Mouse (Mus musculus) E14TG2a.4 (cell line): ENCODE results near the gene Eva1a.
A peak's percentile ranks its signal among the peaks of the same experiment; 100 is the strongest.

Experiments
- H3K27me3 ChIP-seq: 2 replicates; pipeline ENCODE4 v1.6.1; 2014; ENCODE audit warnings: low read length, control low read depth; ENCODE audit not compliant: insufficient read depth
- H3K36me3 ChIP-seq: 2 replicates; pipeline ENCODE4 v1.6.1; 2014; ENCODE audit warnings: low read length, control low read depth; ENCODE audit not compliant: insufficient read depth
- H3K4me1 ChIP-seq: replicated peaks from 2 replicates; pipeline ENCODE4 v1.6.1; 2014; ENCODE audit warnings: low read depth, low read length, control low read depth
- H3K4me3 ChIP-seq: replicated peaks from 2 replicates; pipeline ENCODE4 v1.5.1; 2014; ENCODE audit warnings: mild to moderate bottlenecking, low read length
- H3K9me3 ChIP-seq: 2 replicates; pipeline ENCODE4 v1.6.1; 2014; ENCODE audit warnings: low read length, control low read depth
- CTCF ChIP-seq: conservative IDR thresholded peaks from 2 replicates; pipeline ENCODE4 v1.5.1; 2014; ENCODE audit warnings: low read length
- NANOG ChIP-seq: IDR thresholded peaks from 2 replicates; pipeline ENCODE4 v1.6.1; 2014; ENCODE audit warnings: borderline replicate concordance, low read length, mixed read lengths
- POU5F1 ChIP-seq: IDR thresholded peaks from 2 replicates; pipeline ENCODE4 v1.6.1; 2014; ENCODE audit warnings: low read length, borderline replicate concordance

The Eva1a gene

DNA sequence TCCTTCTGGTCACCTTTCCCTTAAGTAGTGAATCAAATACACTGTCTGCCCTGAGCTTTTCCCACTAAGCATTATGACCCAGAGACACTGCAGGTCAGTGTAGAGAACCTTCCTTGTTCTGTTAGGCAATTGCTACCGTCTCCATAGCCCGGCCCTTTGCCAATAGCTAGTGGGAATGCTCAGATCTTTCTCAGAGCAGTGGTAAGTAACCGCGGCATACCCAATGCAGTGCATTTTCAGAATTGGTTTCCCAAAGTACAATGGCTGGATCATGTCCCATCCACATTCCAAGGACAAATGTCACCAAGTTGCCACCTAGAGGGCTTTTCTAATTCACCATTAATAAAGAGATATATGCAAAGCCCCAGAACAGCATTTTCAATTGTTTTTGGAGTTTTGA, 38.0 kb downstream of the Eva1a start:
- no peaks in the 10 kb centered on the region for H3K36me3 ChIP-seq
- no peak overlapping the region for H3K4me3 ChIP-seq
- no peak for TF ChIP-seq CTCF
- TF ChIP-seq POU5F1: no peak
- H3K9me3 ChIP-seq: no peaks in the 10 kb centered on the region
- no peaks in the 10 kb centered on the region for H3K27me3 ChIP-seq
- no peaks in the 10 kb centered on the region for H3K4me1 ChIP-seq

DNA sequence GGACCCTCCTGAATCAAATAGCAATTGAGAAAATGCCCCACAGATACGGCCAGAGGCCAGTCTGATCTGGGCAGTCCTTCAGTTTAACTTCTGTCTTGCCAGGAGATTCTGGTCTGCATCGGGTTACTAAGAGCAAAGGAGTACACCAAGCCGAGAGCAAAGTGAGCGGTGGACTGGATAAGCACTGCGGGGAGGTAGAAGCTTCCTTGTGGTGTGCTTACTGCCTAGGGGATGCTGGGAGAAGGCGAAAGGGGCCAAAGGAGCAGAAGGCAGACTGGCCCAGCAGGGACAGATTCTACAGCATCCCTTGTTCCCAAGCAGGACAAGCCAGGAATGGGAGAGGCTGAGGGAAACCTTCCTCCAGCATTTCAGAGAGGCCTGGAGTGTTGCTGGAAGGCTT, 42.8 kb downstream of the Eva1a start:
- H3K27me3 ChIP-seq: no peaks in the 10 kb centered on the region
- H3K4me3 ChIP-seq: no peak overlapping the region
- TF ChIP-seq NANOG (no peak), POU5F1 (no peak), CTCF (no peak)
- no peaks in the 10 kb centered on the region for H3K36me3 ChIP-seq
- H3K9me3 ChIP-seq: peaks cover 7% of the 10 kb centered on the region; the same call in 1 of the 2 replicates
- no peaks in the 10 kb centered on the region for H3K4me1 ChIP-seq

DNA sequence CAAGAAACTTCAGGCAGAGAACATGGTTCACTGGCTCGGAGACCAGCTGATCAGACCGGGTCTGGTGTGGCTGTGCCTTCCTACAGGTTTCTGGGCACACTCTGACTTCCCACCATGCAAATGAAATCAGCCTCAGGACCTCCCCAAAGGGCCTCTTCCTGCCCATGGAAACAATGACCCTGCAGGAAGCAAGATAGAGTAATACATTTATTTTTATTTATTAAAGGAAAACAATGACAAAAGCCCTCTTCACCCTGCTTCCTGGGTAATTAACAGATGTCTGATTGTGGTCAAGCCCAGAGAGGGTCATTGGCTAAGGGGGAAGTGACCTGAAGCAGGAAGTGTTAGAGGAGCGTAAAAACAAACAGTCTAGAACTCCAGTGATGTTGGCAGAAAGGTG, 43.4 kb downstream of the Eva1a start:
- Histone ChIP-seq H3K4me3 (no peak overlapping the region), H3K4me1 (no peaks in the 10 kb centered on the region), H3K9me3 (peaks cover 7% of the 10 kb centered on the region; the same call in 1 of the 2 replicates), H3K36me3 (no peaks in the 10 kb centered on the region), H3K27me3 (no peaks in the 10 kb centered on the region)
- TF ChIP-seq NANOG: no peak
- no peak for TF ChIP-seq POU5F1
- no peak for TF ChIP-seq CTCF

DNA sequence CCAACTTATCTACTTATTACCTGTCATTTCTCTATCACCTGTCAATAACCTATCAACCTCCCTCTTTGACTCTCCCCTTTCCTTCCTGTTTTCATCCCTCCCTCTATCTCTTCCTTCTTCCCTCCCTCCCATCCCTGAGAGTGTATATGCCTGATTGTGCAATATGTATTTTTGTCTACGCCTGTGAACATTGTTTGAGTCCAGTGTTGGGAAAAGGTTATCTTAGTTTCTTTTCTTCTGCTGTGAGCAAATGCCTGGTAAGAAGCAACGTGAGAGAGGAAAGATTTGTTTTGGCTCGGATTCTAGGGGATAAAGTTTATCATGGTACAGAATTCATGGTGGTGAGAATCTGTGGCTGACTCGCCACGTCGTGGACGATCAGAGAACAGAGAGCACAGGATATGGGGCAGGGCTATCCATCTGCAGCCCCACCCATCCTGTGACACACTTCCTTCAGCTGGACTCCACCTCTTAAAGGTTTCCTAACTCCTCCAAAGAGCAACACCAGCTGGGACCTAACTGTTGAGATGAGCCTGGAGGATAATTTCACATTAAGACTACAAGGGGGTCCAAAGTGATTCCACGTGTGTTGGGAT, 44.6 kb downstream of the Eva1a start:
- TF ChIP-seq NANOG (no peak), POU5F1 (no peak), CTCF (no peak)

DNA sequence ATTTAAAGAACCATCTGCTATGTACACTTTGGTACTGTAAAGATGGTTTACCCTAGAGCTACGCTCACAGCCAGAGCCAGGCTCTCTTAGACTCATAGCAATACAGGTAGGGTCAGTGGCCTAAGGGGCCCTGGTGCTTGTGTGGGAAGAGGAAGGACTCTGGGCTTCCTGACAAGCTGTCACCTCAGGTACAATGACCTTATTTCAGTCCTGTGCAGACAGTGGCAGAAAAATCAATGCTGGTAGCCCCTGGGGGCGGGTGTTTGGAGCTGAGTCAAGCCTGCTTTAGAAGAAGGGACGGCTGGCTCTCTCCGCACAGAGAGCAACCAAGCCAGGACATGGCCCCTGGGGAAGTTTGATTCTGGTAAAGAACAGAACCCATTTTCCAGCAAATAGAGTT, 47.3 kb downstream of the Eva1a start:
- Histone ChIP-seq H3K4me3 (no peak overlapping the region), H3K36me3 (no peaks in the 10 kb centered on the region), H3K4me1 (peaks cover 16% of the 10 kb centered on the region), H3K9me3 (peaks cover 7% of the 10 kb centered on the region; the same call in 1 of the 2 replicates), H3K27me3 (peaks cover 16% of the 10 kb centered on the region; the same call in 1 of the 2 replicates)
- TF ChIP-seq POU5F1 (no peak), NANOG (no peak), CTCF (no peak)

More for the DNA sequence above, 44.6 kb downstream of the Eva1a start:
- H3K4me3 ChIP-seq: no peak overlapping the region
- peaks cover 2% of the 10 kb centered on the region; the same call in 1 of the 2 replicates for H3K27me3 ChIP-seq
- H3K36me3 ChIP-seq: no peaks in the 10 kb centered on the region
- H3K4me1 ChIP-seq: no peaks in the 10 kb centered on the region
- H3K9me3 ChIP-seq: peaks cover 7% of the 10 kb centered on the region; the same call in 1 of the 2 replicates

DNA sequence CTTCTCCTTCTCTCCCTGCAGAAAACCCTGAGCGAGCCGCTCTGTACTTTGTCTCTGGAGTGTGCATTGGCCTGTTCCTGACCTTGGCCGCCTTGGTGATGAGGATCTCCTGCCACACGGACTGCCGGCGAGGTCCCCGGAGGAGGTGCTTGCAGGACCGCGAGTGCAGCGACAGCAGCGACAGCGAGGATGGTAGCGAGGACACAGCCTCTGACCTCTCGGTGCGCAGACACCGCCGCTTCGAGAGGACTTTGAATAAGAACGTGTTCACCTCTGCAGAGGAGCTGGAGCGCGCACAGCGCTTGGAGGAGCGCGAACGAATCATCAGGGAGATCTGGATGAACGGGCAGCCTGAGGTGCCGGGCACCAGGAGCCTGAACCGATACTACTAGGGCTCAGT, 50.9 kb downstream of the Eva1a start:
- Histone ChIP-seq H3K9me3 (no peaks in the 10 kb centered on the region), H3K36me3 (no peaks in the 10 kb centered on the region), H3K4me1 (peaks cover 22% of the 10 kb centered on the region), H3K4me3 (peak overlapping the region; percentile 67), H3K27me3 (peaks cover 23% of the 10 kb centered on the region; the same call in 1 of the 2 replicates)
- no peak for TF ChIP-seq POU5F1
- TF ChIP-seq CTCF: no peak
- no peak for TF ChIP-seq NANOG

DNA sequence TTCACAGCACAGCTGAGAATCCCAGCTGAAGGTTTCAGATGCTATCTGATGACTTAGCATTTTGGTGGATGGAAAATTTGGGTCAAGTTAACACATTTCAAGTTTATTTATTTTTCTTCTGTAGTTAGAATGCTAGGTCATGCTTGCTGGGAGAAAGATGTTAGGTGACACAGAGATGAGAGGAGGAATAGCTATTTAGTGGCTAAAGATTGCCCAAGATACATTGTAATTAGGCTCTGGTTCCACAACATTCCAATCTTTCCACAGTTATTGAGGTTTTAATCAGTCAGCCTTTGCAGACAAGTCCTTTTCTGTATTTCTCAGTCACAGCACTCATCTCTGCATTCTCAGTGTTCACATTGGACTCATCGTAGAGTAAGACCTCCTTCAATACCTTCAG, 56.9 kb downstream of the Eva1a start:
- Histone ChIP-seq H3K36me3 (no peaks in the 10 kb centered on the region), H3K4me1 (peaks cover 8% of the 10 kb centered on the region), H3K4me3 (no peak overlapping the region), H3K9me3 (peaks cover 10% of the 10 kb centered on the region), H3K27me3 (peaks cover 8% of the 10 kb centered on the region; the same call in 1 of the 2 replicates)
- TF ChIP-seq NANOG (no peak), POU5F1 (no peak), CTCF (no peak)

DNA sequence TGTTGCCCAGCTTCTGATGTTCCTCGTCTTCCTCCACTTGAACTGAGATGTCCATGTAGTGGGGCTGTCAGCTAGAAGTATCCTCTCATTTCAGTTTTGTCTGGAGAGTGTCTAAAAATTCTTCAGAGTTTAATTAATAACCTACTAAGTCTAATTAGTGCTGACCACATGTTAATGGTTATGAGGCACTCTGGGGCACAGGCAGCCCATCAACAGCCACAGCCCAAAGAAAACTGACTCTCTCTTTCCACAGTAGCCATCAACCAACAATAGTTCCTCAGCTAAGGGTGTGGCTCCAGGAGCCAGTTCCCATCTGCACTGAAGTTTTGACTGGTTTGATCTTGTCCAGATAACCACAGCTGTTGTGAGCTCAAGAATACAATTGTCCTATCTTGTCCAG, 57.6 kb downstream of the Eva1a start:
- peaks cover 10% of the 10 kb centered on the region for H3K9me3 ChIP-seq
- H3K4me1 ChIP-seq: peaks cover 2% of the 10 kb centered on the region
- H3K27me3 ChIP-seq: peaks cover 5% of the 10 kb centered on the region; the same call in 1 of the 2 replicates
- TF ChIP-seq NANOG (no peak), CTCF (no peak), POU5F1 (no peak)
- H3K4me3 ChIP-seq: no peak overlapping the region
- H3K36me3 ChIP-seq: no peaks in the 10 kb centered on the region

DNA sequence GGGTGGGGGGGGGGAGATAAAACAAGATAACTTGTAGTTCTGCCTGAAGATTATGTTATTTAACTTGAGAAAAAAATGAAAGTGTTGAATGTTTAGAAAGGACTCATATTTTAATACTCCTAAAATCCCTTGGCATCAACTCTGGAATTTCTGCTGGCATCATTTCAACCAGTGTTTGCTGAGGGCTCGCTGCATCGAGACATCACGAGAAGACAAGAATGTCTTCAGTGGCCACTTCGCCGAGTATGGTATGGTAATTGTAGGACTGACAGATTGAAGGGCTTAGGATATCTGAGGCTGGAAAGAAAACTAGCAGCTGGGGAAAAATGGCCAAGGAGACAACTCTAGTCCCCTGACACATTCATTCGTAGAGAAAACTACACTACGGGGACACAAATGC, 69.6 kb downstream of the Eva1a start:
- Histone ChIP-seq H3K27me3 (no peaks in the 10 kb centered on the region), H3K4me1 (no peaks in the 10 kb centered on the region), H3K9me3 (no peaks in the 10 kb centered on the region), H3K36me3 (no peaks in the 10 kb centered on the region), H3K4me3 (no peak overlapping the region)
- TF ChIP-seq CTCF (no peak), NANOG (no peak), POU5F1 (no peak)
